Mouse (Mus musculus) heart, postnatal 0 days (tissue): Measurements from ENCODE around the gene Kcnk5.

Source experiments
- CTCF ChIP-seq: IDR thresholded peaks from 2 replicates; pipeline ENCODE4 v1.5.1; 2016; ENCODE audit warnings: antibody characterized with exemption, control low read depth, low read depth
- EP300 ChIP-seq: IDR thresholded peaks from 2 replicates; pipeline ENCODE4 v1.6.1; 2016; ENCODE audit warnings: antibody characterized with exemption, low read depth

GRCm38 (mm10) chr14:20193103-20193715 lies 11.6 kb upstream of the Kcnk5 start:
- TF ChIP-seq CTCF (no peak), EP300 (no peak)
